Mouse (Mus musculus): ENCODE results near the gene Mmp17. TPM values are rescaled to one million over a fixed set of nuclear protein-coding genes. Genes with fewer than 3 reads are reported as not detected.

The Mmp17 gene
- total RNA-seq, 2 experiments from 2014 or later = 0.89 to 1.7 TPM

Other genes with a start within 250 kb of the Mmp17 start
- gene Sfswap, start 82.9 kb upstream of the Mmp17 start, total RNA-seq (2021) = 10 to 100 TPM; 48.7 to 50.1 TPM
- gene Zfp11, start 85.9 kb downstream of the Mmp17 start, total RNA-seq (2021) = 1 to 10 TPM; 4.0 to 4.2 TPM
- gene Sept14, start 124.3 kb downstream of the Mmp17 start, total RNA-seq (2021) = not detected
- gene Mrps17, start 131.3 kb downstream of the Mmp17 start, total RNA-seq (2021) = 10 to 100 TPM; 88.6 to 91.5 TPM
- 100 to 1,000 TPM; 591 to 619 TPM for gene Nipsnap2, start 140.9 kb downstream of the Mmp17 start, total RNA-seq (2021)
- 10 to 100 TPM; 12.4 to 15.9 TPM for gene Psph, start 203.3 kb downstream of the Mmp17 start, total RNA-seq (2021)